Comparison of ENCODE assay signal across 8 mouse cellular contexts in genomic region chr6:12381136-12381778, GRCm38 (mm10).
DNase-seq lines count a peak whose midpoint lies in the region; ATAC-seq and TF ChIP-seq lines count a peak whose summit lies in the region.

No protein-coding gene starts in this region.

- peak; percentile 49 for DNase-seq in embryonic facial prominence, embryonic 14.5 days (ENCODE audit: low spot score)
- DNase-seq in embryonic facial prominence, embryonic 10.5 days (ENCODE audit: low spot score), result no peak
- peak; percentile 77 for DNase-seq in NIH3T3 (ENCODE audit: low read depth)
- peak; percentile 11 to 24 for DNase-seq in kidney, postnatal 4 days
- DNase-seq in lung, postnatal 14 days, result peak; percentile 53
- no peak for DNase-seq in stomach, postnatal 0 days (ENCODE audit: low spot score)
- no peak for DNase-seq in limb, embryonic 10.5 days (ENCODE audit: low spot score)

- no peaks in the 10 kb centered on the region for H3K27me3 ChIP-seq in embryonic facial prominence, embryonic 14.5 days (replicated peaks; ENCODE audit: control insufficient read depth, insufficient read depth, low read length)
- no peaks in the 10 kb centered on the region for H3K27me3 ChIP-seq in embryonic facial prominence, embryonic 10.5 days (replicated peaks; ENCODE audit: low read depth, poor library complexity, severe bottlenecking)
- no peaks in the 10 kb centered on the region for H3K27me3 ChIP-seq in stomach, postnatal 0 days (ENCODE audit: control insufficient read depth, insufficient read depth, low read length)
- H3K27me3 ChIP-seq in limb, embryonic 10.5 days (ENCODE audit: low read depth, poor library complexity, severe bottlenecking), result no peaks in the 10 kb centered on the region

- no peak overlapping the region for H3K27ac ChIP-seq in embryonic facial prominence, embryonic 14.5 days (replicated peaks; ENCODE audit: low read depth, low read length)
- H3K27ac ChIP-seq in embryonic facial prominence, embryonic 10.5 days (replicated peaks), result no peak overlapping the region
- no peak overlapping the region for H3K27ac ChIP-seq in stomach, postnatal 0 days (replicated peaks)
- H3K27ac ChIP-seq in limb, embryonic 10.5 days, result no peak overlapping the region

- no peaks in the 10 kb centered on the region for H3K4me1 ChIP-seq in embryonic facial prominence, embryonic 14.5 days (ENCODE audit: control insufficient read depth, insufficient read depth, low read length)
- H3K4me1 ChIP-seq in embryonic facial prominence, embryonic 10.5 days, result no peaks in the 10 kb centered on the region
- no peaks in the 10 kb centered on the region for H3K4me1 ChIP-seq in stomach, postnatal 0 days (replicated peaks; ENCODE audit: control insufficient read depth, insufficient read depth)
- no peaks in the 10 kb centered on the region for H3K4me1 ChIP-seq in limb, embryonic 10.5 days

- no peak overlapping the region for H3K4me2 ChIP-seq in embryonic facial prominence, embryonic 14.5 days (ENCODE audit: low read depth, low read length)
- no peak overlapping the region for H3K4me2 ChIP-seq in stomach, postnatal 0 days (replicated peaks; ENCODE audit: low read depth)

- TF ChIP-seq EP300 in stomach, postnatal 0 days (optimal IDR thresholded peaks at IDR 0.05), result no peak

- H3K9ac ChIP-seq in embryonic facial prominence, embryonic 14.5 days (ENCODE audit: low read depth, low read length), result no peak overlapping the region
- H3K9ac ChIP-seq in stomach, postnatal 0 days (ENCODE audit: low read length), result no peak overlapping the region

- no peak for ATAC-seq in embryonic facial prominence, embryonic 14.5 days (ENCODE audit: low read depth)
- peak; percentile 70; the same call in 1 of the 2 replicates for ATAC-seq in frontal cortex, adult (ENCODE audit: low TSS enrichment)
- no peak for ATAC-seq in stomach, postnatal 0 days (ENCODE audit: low FRiP score, low TSS enrichment)

- 63% methylated on average over 6 of the region's 6 CpGs for WGBS in embryonic facial prominence, embryonic 14.5 days
- 93% methylated on average over 6 of the region's 6 CpGs for WGBS in embryonic facial prominence, embryonic 10.5 days
- 75% methylated on average over 6 of the region's 6 CpGs for WGBS in stomach, postnatal 0 days
- WGBS in limb, embryonic 10.5 days, result 93% methylated on average over 6 of the region's 6 CpGs

- H3K9me3 ChIP-seq in embryonic facial prominence, embryonic 14.5 days (ENCODE audit: control insufficient read depth, low read length), result no peaks in the 10 kb centered on the region
- no peaks in the 10 kb centered on the region for H3K9me3 ChIP-seq in embryonic facial prominence, embryonic 10.5 days
- no peaks in the 10 kb centered on the region for H3K9me3 ChIP-seq in stomach, postnatal 0 days (ENCODE audit: control insufficient read depth, low read length)
- H3K9me3 ChIP-seq in limb, embryonic 10.5 days (replicated peaks), result no peaks in the 10 kb centered on the region

- no peaks in the 10 kb centered on the region for H3K36me3 ChIP-seq in embryonic facial prominence, embryonic 14.5 days (ENCODE audit: control insufficient read depth, insufficient read depth, low read length)
- H3K36me3 ChIP-seq in embryonic facial prominence, embryonic 10.5 days (replicated peaks), result no peaks in the 10 kb centered on the region
- H3K36me3 ChIP-seq in stomach, postnatal 0 days (ENCODE audit: control insufficient read depth, insufficient read depth, low read length), result no peaks in the 10 kb centered on the region
- H3K36me3 ChIP-seq in limb, embryonic 10.5 days, result no peaks in the 10 kb centered on the region

- H3K4me3 ChIP-seq in embryonic facial prominence, embryonic 14.5 days (ENCODE audit: low read depth, low read length), result no peak overlapping the region
- H3K4me3 ChIP-seq in embryonic facial prominence, embryonic 10.5 days, result no peak overlapping the region
- H3K4me3 ChIP-seq in stomach, postnatal 0 days (ENCODE audit: low read depth, low read length), result no peak overlapping the region
- H3K4me3 ChIP-seq in limb, embryonic 10.5 days, result no peak overlapping the region

- TF ChIP-seq CTCF in stomach, postnatal 0 days (IDR thresholded peaks at IDR 0.05; ENCODE audit: low read depth), result no peak

Comparison
In these comparisons a context has a peak if more than half of its experiments do, and no peak if none do; other contexts are left out.
1. DNase-seq: peak in embryonic facial prominence, embryonic 14.5 days (single experiment), NIH3T3 (single experiment), kidney, postnatal 4 days (2 of 2) and lung, postnatal 14 days (single experiment); none in embryonic facial prominence, embryonic 10.5 days (single experiment), stomach, postnatal 0 days (single experiment) and limb, embryonic 10.5 days (single experiment).